Mouse (Mus musculus) heart, adult 2 months (tissue): Measurements from ENCODE around the gene Stard5.

Experiments used
- CTCF ChIP-seq: fragments of 200-600 bp; IDR thresholded peaks from 2 replicates; pipeline ENCODE4 v1.8.1; 2022; ENCODE audit warnings: antibody characterized with exemption, mild to moderate bottlenecking, moderate library complexity
- EP300 ChIP-seq: fragments of 200-500 bp; IDR thresholded peaks from 2 replicates; pipeline ENCODE4 v1.6.1; 2011; ENCODE audit warnings: low read depth, low read length, control low read depth; ENCODE audit not compliant: insufficient read depth
- POLR2A ChIP-seq: fragments of 200-500 bp; IDR thresholded peaks from 2 replicates; pipeline ENCODE4 v1.6.1; 2011; ENCODE audit warnings: mild to moderate bottlenecking, low read depth, low read length, control low read depth; ENCODE audit not compliant: insufficient read depth

DNA sequence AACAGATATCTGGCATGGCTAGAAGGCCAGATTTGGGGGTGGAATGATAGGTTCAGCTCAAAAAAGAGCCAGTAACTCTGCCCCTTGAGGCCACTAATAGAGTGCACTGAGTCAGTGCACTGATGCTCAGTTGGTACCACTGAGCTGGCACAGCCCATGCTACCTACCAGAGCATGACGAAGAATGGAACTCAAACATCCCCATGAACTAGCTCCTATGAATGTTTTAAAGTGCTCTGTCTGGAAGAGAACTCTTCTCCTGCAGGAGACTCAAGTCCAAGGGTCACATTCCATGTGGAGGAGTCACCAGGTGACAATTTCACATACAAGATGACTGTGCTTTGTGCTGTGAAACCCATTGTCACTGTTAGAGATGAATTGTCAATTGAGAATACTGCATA lies 13.1 kb upstream of the Stard5 start:
- TF ChIP-seq CTCF (no peak), POLR2A (no peak), EP300 (no peak)
